Mouse (Mus musculus) cortical plate, adult 2 months (tissue): ENCODE measurements at regions not wholly inside any gene's neighbourhood (a gene's known extent, or its start where the extent isn't known, plus 50 kb on each side); places are given as distances from the start of the nearest gene placed in this dataset.

Source experiments
- CTCF ChIP-seq: fragments of 200-500 bp; IDR thresholded peaks from 2 replicates; pipeline ENCODE4 v1.5.1; 2011; ENCODE audit warnings: mild to moderate bottlenecking, control low read depth, low read length; ENCODE audit not compliant: insufficient read depth; ENCODE audit errors: extremely low read depth
- POLR2A ChIP-seq: fragments of 200-500 bp; IDR thresholded peaks from 2 replicates; pipeline ENCODE4 v1.6.1; 2011; ENCODE audit warnings: mild to moderate bottlenecking, low read length, control low read depth; ENCODE audit not compliant: insufficient read depth; ENCODE audit errors: extremely low read depth

- TF ChIP-seq CTCF = no peak
- TF ChIP-seq POLR2A = no peak
Measured at GRCm38 (mm10) chr3:61064720-61065119, 62.1 kb downstream of the P2ry1 start.
